Mouse (Mus musculus) mouse trophoblast stem cell (cell line): Measurements from ENCODE around the gene Fam166a.
"Not testable (repeated sequence)": the region's sequence is repeated elsewhere in the genome, so short reads cannot be mapped to it uniquely, and the experiment has no call there.

Experiments used
- in situ Hi-C, 2 experiments: fragments of 300-500 bp; cut with MseI, MboI; formaldehyde crosslinking; loops; 2 replicates in 1 of 2; 3 replicates in 1 of 2; pipeline ENCODE4 v1.15.1; 2025

Fam166a gene

GRCm38 (mm10) chr2:25242101-25242506, 23.6 kb downstream of the Fam166a start, which contains the start of the genes Rnf208 and Cysrt1:
TSS of gene Rnf208 (plus strand) at chr2:25242255.
TSS of gene Cysrt1 (minus strand) at chr2:25242452.
- in situ Hi-C loops, result no loop called here

GRCm38 (mm10) chr2:25243342-25243741, 24.8 kb downstream of the Fam166a start:
- in situ Hi-C loops, result no loop called here

- in situ Hi-C loops, result no loop called here
Measured at GRCm38 (mm10) chr2:25244144-25244543, 25.6 kb downstream of the Fam166a start.

- in situ Hi-C loops, result no loop called here
Measured at GRCm38 (mm10) chr2:25246183-25247072, 27.9 kb downstream of the Fam166a start, which contains the start of gene AL732309.1. TSS of gene AL732309.1 (minus strand) at chr2:25246863.

- in situ Hi-C loops, result no loop called here
Measured at GRCm38 (mm10) chr2:25252331-25252730, 33.8 kb downstream of the Fam166a start.

GRCm38 (mm10) chr2:25255284-25255779, 36.8 kb downstream of the Fam166a start, which contains the start of gene Tmem203:
TSS of gene Tmem203 (plus strand) at chr2:25255439.
- in situ Hi-C loops, result no loop called here

GRCm38 (mm10) chr2:25256443-25257109, 38.0 kb downstream of the Fam166a start:
- in situ Hi-C loops, result not testable (repeated sequence)

GRCm38 (mm10) chr2:25257250-25257649, 38.7 kb downstream of the Fam166a start:
- in situ Hi-C loops, result not testable (repeated sequence)

GRCm38 (mm10) chr2:25258887-25259286, 40.3 kb downstream of the Fam166a start:
- in situ Hi-C loops, result no loop called here

GRCm38 (mm10) chr2:25261870-25262269, 43.3 kb downstream of the Fam166a start:
- in situ Hi-C loops, result no loop called here

- in situ Hi-C loops, result no loop called here
Measured at GRCm38 (mm10) chr2:25262291-25262767, 43.8 kb downstream of the Fam166a start, which contains the start of gene Tprn. TSS of gene Tprn (plus strand) at chr2:25262618.

GRCm38 (mm10) chr2:25262795-25263622, 44.5 kb downstream of the Fam166a start:
- in situ Hi-C loops, result no loop called here

- in situ Hi-C loops, result no loop called here
Measured at GRCm38 (mm10) chr2:25263623-25264285, 45.2 kb downstream of the Fam166a start.

- in situ Hi-C loops, result no loop called here
Measured at GRCm38 (mm10) chr2:25264286-25264660, 45.7 kb downstream of the Fam166a start.

- in situ Hi-C loops, result no loop called here
Measured at GRCm38 (mm10) chr2:25264851-25265250, 46.3 kb downstream of the Fam166a start.

GRCm38 (mm10) chr2:25265897-25266656, 47.5 kb downstream of the Fam166a start:
- in situ Hi-C loops, result no loop called here

- in situ Hi-C loops, result no loop called here
Measured at GRCm38 (mm10) chr2:25266720-25267119, 48.2 kb downstream of the Fam166a start.

GRCm38 (mm10) chr2:25267241-25267640, 48.7 kb downstream of the Fam166a start:
- in situ Hi-C loops, result no loop called here

GRCm38 (mm10) chr2:25267746-25268309, 49.3 kb downstream of the Fam166a start:
- in situ Hi-C loops, result no loop called here
